Mouse (Mus musculus) testis, adult 2 months (tissue): ENCODE data around the gene Sema6b. TPM values are rescaled to one million over a fixed set of nuclear protein-coding genes. Genes with fewer than 3 reads are reported as not detected.
A peak's percentile ranks its signal among the peaks of the same experiment; 100 is the strongest.

Experiments used
- H3K27ac ChIP-seq: fragments of 200-500 bp; 2 replicates; pipeline ENCODE4 v1.5.1; 2012; ENCODE audit warnings: low read depth, low read length; ENCODE audit not compliant: control insufficient read depth, insufficient read depth
- H3K27me3 ChIP-seq: fragments of 200-500 bp; 2 replicates; pipeline ENCODE4 v1.6.1; 2012; ENCODE audit warnings: mild to moderate bottlenecking, low read length, moderate library complexity; ENCODE audit not compliant: control insufficient read depth, insufficient read depth
- H3K36me3 ChIP-seq: fragments of 200-500 bp; 2 replicates; pipeline ENCODE4 v1.6.1; 2012; ENCODE audit warnings: mild to moderate bottlenecking, low read length; ENCODE audit not compliant: control insufficient read depth, insufficient read depth
- H3K4me1 ChIP-seq: fragments of 200-500 bp; 2 replicates; pipeline ENCODE4 v1.6.1; 2012; ENCODE audit warnings: low read length; ENCODE audit not compliant: control insufficient read depth, insufficient read depth
- H3K4me3 ChIP-seq: fragments of 200-500 bp; 2 replicates; pipeline ENCODE4 v1.5.1; 2012; ENCODE audit warnings: low read depth, mild to moderate bottlenecking, low read length, moderate library complexity, mixed read lengths; ENCODE audit not compliant: control insufficient read depth
- CTCF ChIP-seq: fragments of 200-500 bp; IDR thresholded peaks from 2 replicates; pipeline ENCODE4 v1.5.1; 2012; ENCODE audit warnings: low read depth, mild to moderate bottlenecking, inconsistent platforms, low read length, moderate library complexity; ENCODE audit not compliant: control insufficient read depth, insufficient read depth, insufficient replicate concordance
- POLR2A ChIP-seq: fragments of 200-500 bp; IDR thresholded peaks from 2 replicates; pipeline ENCODE4 v1.6.1; 2012; ENCODE audit warnings: low read depth, mild to moderate bottlenecking, inconsistent platforms, low read length, moderate library complexity; ENCODE audit not compliant: control insufficient read depth
- polyA plus RNA-seq: library from polyadenylated mRNA; depleted of rRNA; stranded (reverse); fragments of >200 nt; gene quantifications from 2 replicates; pipeline ENCODE4 v1.2.3, GENCODE M21; 2012

Sema6b gene
- polyA plus RNA-seq, 1 experiment = 0.28 TPM

DNA sequence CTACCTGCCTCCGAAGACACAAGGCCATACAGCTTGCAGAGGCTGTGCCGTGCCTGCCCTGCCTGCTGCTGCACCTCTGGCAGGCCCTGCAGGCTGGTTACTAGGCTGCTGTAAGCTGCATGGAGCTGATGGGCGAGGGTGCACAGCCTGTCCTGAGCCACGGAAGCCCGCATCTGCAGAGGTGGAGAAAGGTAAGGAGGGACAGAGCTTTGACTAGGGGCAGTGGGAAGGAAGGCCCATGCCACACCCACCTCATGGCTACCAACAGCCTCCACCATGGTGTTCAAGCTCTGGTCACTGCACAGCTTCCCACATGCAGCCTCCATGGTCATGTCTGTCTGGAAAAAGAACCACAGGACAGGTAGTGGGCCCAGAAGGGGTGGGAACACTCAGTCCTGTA is 38.0 kb downstream of the Sema6b start:
- Histone ChIP-seq H3K27ac (no peak overlapping the region), H3K27me3 (no peaks in the 10 kb centered on the region), H3K4me3 (no peak overlapping the region), H3K36me3 (peaks cover 2% of the 10 kb centered on the region), H3K4me1 (no peaks in the 10 kb centered on the region)
- no peak for TF ChIP-seq CTCF
- TF ChIP-seq POLR2A = no peak

DNA sequence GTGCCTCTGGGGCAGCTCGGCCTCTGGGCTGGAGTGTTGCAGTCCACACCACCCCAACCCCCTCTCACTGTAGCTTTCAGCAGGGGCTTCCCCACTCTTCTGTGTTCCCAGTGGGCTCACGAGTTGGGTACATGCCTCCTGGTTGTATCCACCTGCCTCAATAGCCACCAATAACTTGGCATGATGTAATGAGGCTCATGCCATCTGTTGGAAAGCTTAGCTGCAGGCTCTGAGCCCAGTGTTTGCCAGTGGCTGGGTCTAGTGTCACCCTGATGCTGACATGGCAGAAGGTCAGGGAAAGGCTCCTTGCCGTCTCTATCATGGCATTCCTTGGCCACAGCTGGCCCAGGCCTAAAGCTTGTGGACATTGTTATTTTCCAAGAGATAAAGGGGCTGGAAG is 39.3 kb downstream of the Sema6b start:
- TF ChIP-seq POLR2A = no peak
- no peak overlapping the region for H3K4me3 ChIP-seq
- no peaks in the 10 kb centered on the region for H3K27me3 ChIP-seq
- no peaks in the 10 kb centered on the region for H3K4me1 ChIP-seq
- H3K36me3 ChIP-seq = peaks cover 5% of the 10 kb centered on the region
- H3K27ac ChIP-seq = no peak overlapping the region

DNA sequence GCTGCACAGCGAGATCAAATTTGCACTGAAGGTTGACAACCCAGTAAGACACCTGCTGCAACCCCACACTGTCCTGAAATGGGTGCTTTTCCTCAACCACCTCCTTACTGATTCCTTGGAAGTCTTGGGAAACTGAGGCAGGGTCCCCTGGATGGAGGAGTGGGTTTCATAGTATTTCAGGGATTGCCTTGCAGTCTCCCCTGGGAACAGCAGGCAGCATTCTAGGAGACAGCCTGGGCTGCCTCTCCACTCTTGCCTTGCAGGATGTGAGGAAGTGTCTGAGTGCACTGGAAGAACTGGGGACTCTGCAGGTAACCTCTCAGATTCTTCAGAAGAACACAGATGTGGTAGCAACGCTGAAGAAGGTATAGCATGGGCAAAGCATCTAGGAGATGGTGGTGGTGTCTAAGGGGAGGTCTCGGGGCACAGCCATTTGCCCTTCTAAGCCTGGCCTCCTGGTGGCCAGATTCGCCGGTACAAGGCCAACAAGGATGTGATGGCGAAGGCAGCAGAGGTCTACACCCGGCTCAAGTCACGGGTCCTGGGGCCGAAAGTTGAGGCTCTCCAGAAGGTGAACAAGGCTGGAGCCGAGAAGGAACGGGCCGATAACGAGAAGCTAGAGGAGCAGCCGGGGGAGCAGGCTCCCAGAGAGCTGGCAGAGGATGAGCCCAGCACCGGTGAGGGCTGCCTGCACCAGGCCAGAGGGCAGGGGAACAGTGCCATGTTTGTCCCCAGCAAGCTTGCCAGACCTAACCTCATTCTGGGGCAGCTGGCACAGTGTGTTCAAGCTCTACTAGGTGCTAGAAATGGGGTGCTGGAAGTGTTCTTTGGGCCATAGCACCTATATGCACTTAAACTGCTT is 41.2 kb downstream of the Sema6b start:
- H3K27ac ChIP-seq = no peak overlapping the region
- H3K27me3 ChIP-seq = no peaks in the 10 kb centered on the region
- H3K4me1 ChIP-seq = no peaks in the 10 kb centered on the region
- peaks cover 5% of the 10 kb centered on the region for H3K36me3 ChIP-seq
- TF ChIP-seq CTCF (0 out of 2 replicates have a peak, but pooled peaks have one; percentile 5), POLR2A (no peak)
- H3K4me3 ChIP-seq = no peak overlapping the region

DNA sequence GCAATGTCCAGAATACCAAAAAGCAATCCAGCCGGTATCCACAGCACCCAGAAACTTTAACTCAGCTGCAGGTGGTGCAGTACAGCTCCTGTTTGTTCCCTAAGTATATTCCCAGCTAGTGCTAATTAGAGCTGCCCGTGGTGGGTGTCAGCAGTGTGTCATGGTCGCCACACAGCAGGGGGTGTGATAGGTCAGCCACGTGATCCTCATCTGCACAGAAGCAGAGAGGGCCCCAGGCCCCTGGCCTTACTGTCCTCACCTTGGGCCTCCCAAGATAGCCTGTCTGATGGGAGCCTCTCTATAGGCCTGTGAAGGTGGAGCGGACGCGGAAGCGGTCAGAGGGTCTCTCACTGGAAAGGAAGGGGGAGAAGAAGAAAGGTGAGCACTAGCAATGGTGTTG is 42.0 kb downstream of the Sema6b start:
- TF ChIP-seq POLR2A (no peak), CTCF (no peak)
- H3K36me3 ChIP-seq = peaks cover 5% of the 10 kb centered on the region
- H3K27ac ChIP-seq = no peak overlapping the region
- H3K27me3 ChIP-seq = no peaks in the 10 kb centered on the region
- H3K4me3 ChIP-seq = no peak overlapping the region
- H3K4me1 ChIP-seq = no peaks in the 10 kb centered on the region

DNA sequence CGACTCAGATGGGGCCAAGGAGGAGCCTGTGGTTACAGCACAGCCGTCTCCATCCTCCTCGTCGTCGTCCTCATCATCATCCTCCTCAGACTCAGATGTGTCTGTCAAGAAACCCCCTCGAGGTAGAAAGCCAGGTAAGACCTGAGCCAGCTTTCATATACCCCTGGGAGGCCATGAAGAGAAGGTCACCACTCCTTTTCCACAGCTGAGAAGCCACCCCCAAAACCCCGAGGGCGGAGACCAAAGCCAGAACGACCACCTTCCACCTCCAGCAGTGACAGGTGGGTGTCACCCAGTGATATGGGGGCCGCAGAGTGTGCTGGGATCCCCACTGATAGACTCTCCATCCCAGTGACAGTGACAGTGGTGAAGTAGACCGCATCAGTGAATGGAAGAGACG is 43.3 kb downstream of the Sema6b start:
- H3K4me1 ChIP-seq = no peaks in the 10 kb centered on the region
- peaks cover 5% of the 10 kb centered on the region for H3K36me3 ChIP-seq
- TF ChIP-seq CTCF = no peak
- no peak for TF ChIP-seq POLR2A
- no peak overlapping the region for H3K27ac ChIP-seq
- H3K4me3 ChIP-seq = no peak overlapping the region
- H3K27me3 ChIP-seq = no peaks in the 10 kb centered on the region

DNA sequence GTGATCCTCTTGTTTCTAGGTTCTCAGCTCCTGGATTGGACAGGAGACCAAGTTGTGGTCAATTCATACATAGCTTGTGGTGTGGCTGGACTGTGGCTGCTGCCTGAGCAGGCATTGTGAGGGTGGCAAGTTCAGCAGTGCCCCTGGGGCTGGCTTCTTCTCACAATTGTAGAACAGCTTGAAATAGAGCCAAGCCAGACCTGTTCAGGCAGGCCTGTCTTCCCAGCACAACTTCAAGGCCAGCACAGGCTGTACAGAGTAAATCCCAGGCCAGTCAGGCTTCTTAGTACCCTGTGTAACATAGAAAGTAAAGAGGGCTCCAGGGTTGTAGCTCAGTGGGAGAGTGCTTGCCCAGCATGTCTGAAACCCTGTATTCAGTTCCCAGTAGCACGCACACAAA is 47.3 kb downstream of the Sema6b start:
- H3K27ac ChIP-seq = peak overlapping the region; percentile 65
- no peaks in the 10 kb centered on the region for H3K27me3 ChIP-seq
- TF ChIP-seq CTCF = no peak
- no peak for TF ChIP-seq POLR2A
- peaks cover 3% of the 10 kb centered on the region for H3K36me3 ChIP-seq
- no peak overlapping the region for H3K4me3 ChIP-seq
- no peaks in the 10 kb centered on the region for H3K4me1 ChIP-seq

DNA sequence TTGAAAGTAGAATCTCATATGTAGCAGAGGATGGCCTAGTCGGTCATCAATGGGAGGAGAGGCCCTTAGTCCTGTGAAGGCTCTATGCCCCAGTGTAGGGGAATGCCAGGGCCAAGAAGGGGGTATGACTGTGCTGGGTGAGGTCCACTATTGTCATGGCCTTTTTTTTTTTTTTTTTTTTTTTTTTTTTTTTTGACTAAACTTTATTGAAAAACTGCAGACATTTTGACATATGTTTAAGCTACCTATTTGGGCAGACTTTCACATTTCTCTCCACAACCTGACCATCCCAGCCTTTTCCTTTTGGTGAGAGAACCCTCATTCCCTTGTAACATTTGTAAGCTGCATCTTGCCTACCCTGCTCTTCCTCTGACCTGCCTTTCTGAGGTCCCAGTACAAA is 47.8 kb downstream of the Sema6b start:
- H3K27me3 ChIP-seq = no peaks in the 10 kb centered on the region
- H3K36me3 ChIP-seq = peaks cover 3% of the 10 kb centered on the region
- no peaks in the 10 kb centered on the region for H3K4me1 ChIP-seq
- TF ChIP-seq POLR2A (no peak), CTCF (no peak)
- no peak overlapping the region for H3K4me3 ChIP-seq
- peak overlapping the region; percentile 5 for H3K27ac ChIP-seq
